Mouse (Mus musculus) bone marrow macrophage, adult 2 months (primary cell): ENCODE results near the gene Tnfaip8l1.

Experiments used
- CTCF ChIP-seq: IDR thresholded peaks from 2 replicates; pipeline ENCODE4 v1.5.1; 2012; ENCODE audit warnings: low read depth, mild to moderate bottlenecking, low read length, moderate library complexity
- POLR2A ChIP-seq: IDR thresholded peaks from 2 replicates; pipeline ENCODE4 v1.6.1; 2012; ENCODE audit warnings: mild to moderate bottlenecking, low read depth, low read length, borderline replicate concordance

GRCm38 (mm10) chr17:56202476-56202875 lies 40.2 kb downstream of the Tnfaip8l1 start:
- TF ChIP-seq CTCF (no peak), POLR2A (no peak)
